Mouse (Mus musculus): ENCODE results near the gene C2cd5. TPM values are rescaled to one million over a fixed set of nuclear protein-coding genes. Genes with fewer than 3 reads are reported as not detected.

The C2cd5 gene
- polyA plus RNA-seq, 1 experiment: 6.4 TPM

DNA sequence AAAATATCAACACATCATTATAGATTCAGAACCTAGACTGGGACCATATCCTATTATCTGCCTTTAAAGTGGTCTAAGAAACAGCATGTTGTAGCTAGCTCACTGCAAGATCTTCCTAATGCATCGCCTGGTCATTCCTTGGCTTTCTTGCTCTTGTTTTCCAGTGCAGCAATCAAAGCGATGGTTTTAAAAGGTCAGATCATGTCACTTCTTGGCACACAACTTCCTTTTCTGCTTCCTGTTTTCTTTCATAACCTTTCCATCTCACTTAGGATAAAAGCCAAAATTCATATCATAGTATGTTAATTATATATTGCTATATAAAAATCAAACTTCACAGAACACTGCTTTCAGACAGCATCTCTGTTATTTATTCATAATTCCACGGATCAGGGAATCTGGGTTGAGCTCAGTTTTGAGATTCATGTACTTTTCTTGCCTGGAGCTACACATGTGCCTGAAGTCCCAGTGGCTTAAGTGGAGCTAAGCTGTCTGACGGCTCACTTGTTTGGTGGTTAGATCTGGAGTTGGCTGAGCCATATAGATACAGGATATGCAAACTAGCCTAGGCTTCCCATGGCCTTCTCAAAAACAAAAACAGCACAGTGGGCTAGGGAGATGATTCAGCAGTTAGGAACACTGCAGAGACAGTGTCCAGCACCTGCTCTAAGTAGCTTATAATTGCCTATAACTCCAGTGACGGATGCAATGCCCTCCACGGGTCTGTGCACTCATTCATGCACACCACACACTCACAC, 32.1 kb upstream of the C2cd5 start:
- Histone ChIP-seq H3K36me3 (ENCODE audit: control insufficient read depth, insufficient read depth) (no peaks in the 10 kb centered on the region), H3K4me2 (ENCODE audit: low read depth) (no peak overlapping the region), H3K27me3 (ENCODE audit: control insufficient read depth, insufficient read depth, insufficient read length) (no peaks in the 10 kb centered on the region), H3K79me2 (ENCODE audit: control insufficient read depth, insufficient read depth) (no peaks in the 10 kb centered on the region), H3K4me3 (no peak overlapping the region), H3ac (ENCODE audit: control insufficient read depth, insufficient read length) (no peak overlapping the region)
- TF ChIP-seq CEBPB (IDR thresholded peaks at IDR 0.05; ENCODE audit: insufficient read depth, poor library complexity, severe bottlenecking) (no peak), POLR2A (IDR thresholded peaks at IDR 0.05; ENCODE audit: insufficient read length, low read depth) (no peak), POLR2AphosphoS2 (IDR thresholded peaks at IDR 0.05; ENCODE audit: insufficient read length, low read depth) (no peak)

DNA sequence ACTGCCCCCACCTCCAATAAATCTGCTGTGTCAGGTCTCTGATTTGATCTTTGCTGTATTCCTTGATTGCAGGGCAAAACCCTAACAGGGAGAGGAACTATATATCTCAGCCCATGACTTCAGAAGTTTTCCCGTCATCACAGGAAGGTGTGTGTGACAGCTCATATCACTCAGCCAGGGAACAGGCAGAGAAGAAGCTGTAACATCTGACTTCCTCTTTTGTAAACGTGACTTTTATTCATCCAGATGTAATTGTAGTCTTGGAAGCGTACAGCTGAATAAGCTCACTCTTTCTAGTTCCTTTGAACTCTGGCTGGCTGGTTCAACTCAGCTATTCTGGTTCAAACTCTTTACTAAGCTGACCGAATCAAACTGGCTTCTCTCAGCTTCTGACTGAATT, 30.5 kb upstream of the C2cd5 start:
- TF ChIP-seq E2F4 (IDR thresholded peaks at IDR 0.05; ENCODE audit: insufficient read depth) (no peak), CEBPB (IDR thresholded peaks at IDR 0.05; ENCODE audit: insufficient read depth, poor library complexity, severe bottlenecking) (no peak), TCF3 (IDR thresholded peaks at IDR 0.05; ENCODE audit: insufficient read length, low read depth) (no peak), POLR2A (IDR thresholded peaks at IDR 0.05; ENCODE audit: insufficient read length, low read depth) (no peak), REST (IDR thresholded peaks at IDR 0.05; ENCODE audit: insufficient read depth, insufficient read length) (no peak), SRF (IDR thresholded peaks at IDR 0.05; ENCODE audit: control insufficient read depth, insufficient read length, low read depth) (no peak), USF1 (IDR thresholded peaks at IDR 0.05; ENCODE audit: low read depth) (no peak)
- Histone ChIP-seq H3K27me3 (ENCODE audit: control insufficient read depth, insufficient read depth, insufficient read length) (no peaks in the 10 kb centered on the region), H3ac (ENCODE audit: control insufficient read depth, insufficient read length) (no peak overlapping the region), H3K79me2 (ENCODE audit: control insufficient read depth, insufficient read depth) (no peaks in the 10 kb centered on the region), H3K4me3 (no peak overlapping the region), H3K36me3 (ENCODE audit: control insufficient read depth, insufficient read depth) (no peaks in the 10 kb centered on the region), H3K4me2 (ENCODE audit: low read depth) (no peak overlapping the region)

DNA sequence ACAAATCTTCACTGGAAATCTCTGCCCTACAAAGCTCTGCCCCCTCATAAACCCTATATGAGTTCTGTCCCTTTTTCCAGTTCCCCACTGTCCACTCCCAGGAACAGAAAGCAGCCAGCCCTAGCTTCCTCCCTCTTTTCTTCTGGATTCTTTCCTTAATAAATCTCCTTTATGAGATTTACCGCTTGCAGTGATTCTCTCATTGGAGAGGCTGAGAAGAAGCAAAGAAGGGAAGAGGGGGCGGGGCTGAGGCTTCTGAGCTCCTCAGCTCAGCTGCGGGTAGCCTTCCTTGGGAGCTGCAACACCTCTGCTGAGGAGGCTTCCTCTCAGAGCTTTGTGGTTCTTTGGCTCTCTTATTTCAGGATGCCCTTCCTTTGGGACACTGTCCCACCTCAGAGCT, 30.0 kb upstream of the C2cd5 start:
- no peak overlapping the region for H3K4me2 ChIP-seq (ENCODE audit: low read depth)
- no peaks in the 10 kb centered on the region for H3K36me3 ChIP-seq (ENCODE audit: control insufficient read depth, insufficient read depth)
- no peaks in the 10 kb centered on the region for H3K27me3 ChIP-seq (ENCODE audit: control insufficient read depth, insufficient read depth, insufficient read length)
- H3K79me2 ChIP-seq (ENCODE audit: control insufficient read depth, insufficient read depth): no peaks in the 10 kb centered on the region
- TF ChIP-seq SRF (IDR thresholded peaks at IDR 0.05; ENCODE audit: control insufficient read depth, insufficient read length, low read depth) (no peak), MYOD1 (IDR thresholded peaks at IDR 0.05; ENCODE audit: control insufficient read depth in 1 of 3, insufficient read length in 2 of 3, low read depth in 2 of 3) (no peak), POLR2A (IDR thresholded peaks at IDR 0.05; ENCODE audit: insufficient read length, low read depth) (no peak), TCF12 (IDR thresholded peaks at IDR 0.05; ENCODE audit: insufficient read depth, poor library complexity, severe bottlenecking) (no peak), TCF3 (IDR thresholded peaks at IDR 0.05; ENCODE audit: insufficient read length, low read depth) (no peak)
- H3K4me3 ChIP-seq: no peak overlapping the region
- no peak overlapping the region for H3ac ChIP-seq (ENCODE audit: control insufficient read depth, insufficient read length)

DNA sequence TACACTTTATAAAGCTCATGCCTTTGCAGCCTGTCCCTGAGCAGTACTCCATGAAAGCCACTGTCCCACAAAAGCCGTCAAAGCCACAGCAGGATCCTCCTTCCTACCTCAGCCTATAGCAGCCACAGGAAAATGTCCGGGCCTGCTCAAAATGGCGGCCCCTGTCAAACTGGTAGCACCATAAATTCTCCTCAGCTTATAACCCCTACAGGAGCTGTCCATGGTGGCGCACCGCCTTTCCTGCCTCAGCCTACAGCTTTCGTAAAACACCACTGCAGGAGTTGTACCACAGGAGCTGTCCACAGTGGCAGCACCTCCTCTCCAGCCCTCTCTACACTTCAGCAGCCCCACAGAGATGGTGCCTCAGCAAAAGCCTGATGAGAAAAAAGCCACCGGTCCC, 29.5 kb upstream of the C2cd5 start:
- no peak overlapping the region for H3K4me3 ChIP-seq
- no peak overlapping the region for H3ac ChIP-seq (ENCODE audit: control insufficient read depth, insufficient read length)
- no peak for TF ChIP-seq POLR2A (IDR thresholded peaks at IDR 0.05; ENCODE audit: insufficient read length, low read depth)
- no peak for TF ChIP-seq TCF3 (IDR thresholded peaks at IDR 0.05; ENCODE audit: insufficient read length, low read depth)
- TF ChIP-seq REST (IDR thresholded peaks at IDR 0.05; ENCODE audit: insufficient read depth, insufficient read length): peak; percentile 90
- H3K79me2 ChIP-seq (ENCODE audit: control insufficient read depth, insufficient read depth): no peaks in the 10 kb centered on the region
- H3K27me3 ChIP-seq (ENCODE audit: control insufficient read depth, insufficient read depth, insufficient read length): no peaks in the 10 kb centered on the region
- H3K36me3 ChIP-seq (ENCODE audit: control insufficient read depth, insufficient read depth): no peaks in the 10 kb centered on the region
- H3K4me2 ChIP-seq (ENCODE audit: low read depth): no peak overlapping the region

DNA sequence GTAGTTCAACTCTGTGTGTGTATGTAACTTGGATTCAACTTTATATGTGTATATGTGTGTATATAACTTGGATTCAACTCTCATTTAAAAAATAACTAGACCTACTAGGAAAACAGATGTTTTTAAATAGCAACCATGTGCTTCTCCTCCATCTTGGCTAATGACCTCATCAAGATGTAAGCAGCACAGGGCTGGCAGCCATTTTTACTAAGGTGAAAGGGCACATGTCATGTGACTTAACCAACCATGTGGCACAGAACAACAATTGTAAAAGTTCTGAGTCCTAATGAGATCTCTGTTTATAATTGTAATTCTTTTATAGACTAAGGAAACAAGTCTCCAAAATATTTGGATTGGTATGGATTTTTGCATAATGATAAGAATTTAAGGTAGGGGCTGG, 25.8 kb upstream of the C2cd5 start:
- Histone ChIP-seq H3ac (ENCODE audit: control insufficient read depth, insufficient read length) (no peak overlapping the region), H3K4me2 (ENCODE audit: low read depth) (no peak overlapping the region), H3K4me3 (no peak overlapping the region), H3K36me3 (ENCODE audit: control insufficient read depth, insufficient read depth) (no peaks in the 10 kb centered on the region), H3K79me2 (ENCODE audit: control insufficient read depth, insufficient read depth) (no peaks in the 10 kb centered on the region), H3K27me3 (ENCODE audit: control insufficient read depth, insufficient read depth, insufficient read length) (no peaks in the 10 kb centered on the region)
- TF ChIP-seq USF1 (IDR thresholded peaks at IDR 0.05; ENCODE audit: low read depth) (no peak), MYOD1 (IDR thresholded peaks at IDR 0.05; ENCODE audit: control insufficient read depth in 1 of 3, insufficient read length in 2 of 3, low read depth in 2 of 3) (no peak), TCF12 (IDR thresholded peaks at IDR 0.05; ENCODE audit: insufficient read depth, poor library complexity, severe bottlenecking) (no peak), E2F4 (IDR thresholded peaks at IDR 0.05; ENCODE audit: insufficient read depth) (no peak), MAX (IDR thresholded peaks at IDR 0.05; ENCODE audit: low read depth) (no peak), MYOG (IDR thresholded peaks at IDR 0.05; ENCODE audit: control insufficient read depth in 1 of 3, insufficient read depth in 1 of 3, insufficient read length in 2 of 3, low read depth in 2 of 3) (no peak), TCF3 (IDR thresholded peaks at IDR 0.05; ENCODE audit: insufficient read length, low read depth) (no peak), POLR2A (IDR thresholded peaks at IDR 0.05; ENCODE audit: insufficient read length, low read depth) (no peak), REST (IDR thresholded peaks at IDR 0.05; ENCODE audit: insufficient read depth, insufficient read length) (no peak), POLR2AphosphoS2 (IDR thresholded peaks at IDR 0.05; ENCODE audit: insufficient read length, low read depth) (no peak), SRF (IDR thresholded peaks at IDR 0.05; ENCODE audit: control insufficient read depth, insufficient read length, low read depth) (no peak)
